Mouse (Mus musculus): ENCODE data around the gene P2ry13.

The P2ry13 gene

DNA sequence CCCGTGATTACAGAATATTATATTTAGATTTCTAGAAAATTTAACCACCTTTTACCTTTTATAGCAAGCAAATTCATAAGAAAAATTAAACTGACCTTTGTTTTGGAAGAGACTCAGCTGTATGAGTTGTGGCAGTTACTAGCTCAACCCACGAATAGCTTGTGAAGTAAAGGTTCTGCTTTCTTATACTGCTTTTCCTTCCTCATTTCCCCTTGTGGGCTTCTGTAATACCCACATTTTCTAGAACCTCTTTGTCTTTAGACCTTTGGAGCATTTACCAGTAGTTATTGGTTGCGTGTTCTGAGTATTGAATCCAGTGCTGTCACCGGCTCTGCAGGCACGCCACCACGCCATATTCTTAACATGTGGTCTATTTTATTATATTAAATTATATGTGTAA lies at the start of gene P2ry13:
Gene P2ry13 (minus strand): TSS at position 156 of the 400 bp plus-strand sequence.
- DNase-seq = no peak

DNA sequence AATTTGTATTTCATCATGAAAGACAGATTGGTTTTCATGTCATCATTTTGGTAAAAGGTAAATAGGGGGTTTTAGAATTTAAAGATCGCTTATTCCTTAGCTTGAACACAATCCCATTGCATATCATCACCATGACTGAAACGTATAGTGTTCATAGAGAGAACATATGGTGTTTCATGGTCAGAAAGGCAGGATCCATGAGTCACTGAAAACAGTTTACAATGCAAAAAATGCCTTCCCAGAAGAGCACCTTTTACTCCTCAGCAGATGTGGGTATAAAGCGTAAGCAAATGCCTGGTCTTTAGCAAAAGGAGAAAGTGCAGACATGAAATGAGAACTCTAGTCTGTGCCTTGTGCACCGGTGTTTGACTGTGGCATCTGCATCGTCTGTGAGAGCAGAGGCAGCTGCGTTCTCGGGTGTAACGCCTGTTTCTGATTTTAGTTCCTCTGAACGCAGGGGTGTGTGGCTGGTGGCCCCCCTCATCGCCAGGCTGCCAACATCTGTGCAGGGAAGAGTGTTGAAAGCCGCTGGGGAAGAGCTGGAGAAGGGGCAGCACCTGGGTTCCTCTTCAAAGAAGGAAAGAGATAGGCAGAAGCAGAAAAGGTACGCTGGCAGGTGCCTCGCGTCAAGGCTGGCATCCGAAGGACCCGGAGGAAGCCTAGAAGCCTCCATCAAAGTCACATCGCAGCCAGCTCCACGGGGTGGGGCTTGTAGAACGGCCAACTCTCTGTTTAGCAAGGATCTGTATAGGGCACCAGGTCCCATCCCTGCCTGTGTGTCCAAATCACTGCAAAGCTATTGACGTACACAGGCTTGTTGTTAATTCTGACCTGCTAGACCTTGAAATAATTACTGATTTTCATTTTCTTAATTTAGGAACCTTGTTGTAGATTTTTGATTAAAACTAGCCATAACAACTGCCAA lies 47.3 kb upstream of the P2ry13 start:
- DNase-seq = no peak

DNA sequence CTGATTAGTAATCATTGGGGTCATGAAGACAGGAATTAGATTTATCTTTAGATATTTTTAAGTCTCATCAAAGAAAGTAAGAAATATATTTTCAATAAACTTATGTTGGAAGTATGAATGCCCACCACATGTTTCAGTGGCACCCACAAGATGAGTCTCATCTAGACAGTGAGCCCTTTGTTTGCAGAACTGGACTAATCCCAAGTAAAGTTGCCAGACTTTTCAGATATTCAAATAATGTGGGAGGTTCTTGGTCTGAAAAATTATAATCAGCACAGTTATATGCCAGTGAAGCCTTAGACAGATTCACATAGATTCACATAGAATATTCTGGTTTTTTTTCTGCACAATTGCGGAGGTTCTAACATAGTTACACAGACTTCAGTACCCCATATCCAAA lies 39.8 kb upstream of the P2ry13 start:
- no peak for DNase-seq

DNA sequence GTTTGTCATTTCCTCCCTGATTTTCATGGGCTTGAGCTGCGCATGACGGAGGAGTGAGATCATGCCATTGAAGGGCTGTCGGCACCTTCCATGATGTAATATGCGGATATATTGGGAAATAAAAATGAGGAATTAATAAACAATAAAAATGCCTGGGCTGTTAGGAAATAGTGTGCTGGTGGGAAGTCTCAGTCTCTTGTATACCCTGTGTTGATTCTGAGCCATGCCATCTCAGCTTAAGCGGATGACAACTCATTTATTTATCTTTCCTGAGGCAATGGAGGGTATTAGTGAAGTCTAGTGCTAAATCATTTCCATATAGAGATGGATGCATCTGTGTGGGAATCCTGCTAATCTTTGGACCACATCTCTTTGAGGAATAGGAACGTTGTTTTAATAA lies 37.3 kb upstream of the P2ry13 start:
- DNase-seq = no peak

DNA sequence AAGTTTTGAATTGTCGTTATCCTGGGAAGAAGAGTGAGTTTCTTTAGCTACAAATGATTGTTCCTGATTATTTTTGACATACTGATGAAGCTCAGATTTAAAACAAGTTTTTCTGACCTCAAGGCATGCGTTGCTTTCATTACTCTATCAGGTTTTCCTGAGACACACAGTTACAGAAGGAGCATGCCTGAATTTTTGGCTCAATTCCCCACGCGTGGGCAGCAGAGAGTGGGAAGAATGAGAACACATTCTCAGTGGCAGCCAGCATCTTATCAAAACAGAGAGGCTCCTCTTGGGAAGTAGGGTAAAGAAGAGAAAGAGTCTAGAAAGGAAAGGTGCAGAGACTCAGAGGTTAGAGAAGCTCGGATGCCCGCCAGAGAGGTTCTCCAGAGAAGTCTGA lies 32.7 kb upstream of the P2ry13 start:
- no peak for DNase-seq

DNA sequence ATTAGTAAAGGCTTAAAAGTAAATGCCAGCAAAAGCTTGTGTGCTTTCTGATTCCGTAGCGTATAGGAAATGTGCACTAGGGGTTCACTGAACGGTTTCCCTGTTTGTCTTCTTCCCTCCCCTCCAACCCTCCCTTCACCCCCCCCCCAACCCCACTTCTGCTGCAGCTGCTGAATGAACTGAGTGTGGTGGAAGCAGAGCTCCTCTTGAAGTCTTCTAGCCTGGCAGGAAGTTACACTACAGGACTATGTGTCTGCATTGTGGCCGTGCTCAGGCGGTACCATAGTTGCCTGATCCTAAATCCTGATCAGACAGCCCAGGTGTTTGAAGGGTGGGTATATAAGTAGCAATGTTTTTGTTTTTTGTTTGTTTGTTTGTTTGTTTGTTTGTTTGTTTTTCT lies 24.2 kb upstream of the P2ry13 start:
- no peak for DNase-seq

DNA sequence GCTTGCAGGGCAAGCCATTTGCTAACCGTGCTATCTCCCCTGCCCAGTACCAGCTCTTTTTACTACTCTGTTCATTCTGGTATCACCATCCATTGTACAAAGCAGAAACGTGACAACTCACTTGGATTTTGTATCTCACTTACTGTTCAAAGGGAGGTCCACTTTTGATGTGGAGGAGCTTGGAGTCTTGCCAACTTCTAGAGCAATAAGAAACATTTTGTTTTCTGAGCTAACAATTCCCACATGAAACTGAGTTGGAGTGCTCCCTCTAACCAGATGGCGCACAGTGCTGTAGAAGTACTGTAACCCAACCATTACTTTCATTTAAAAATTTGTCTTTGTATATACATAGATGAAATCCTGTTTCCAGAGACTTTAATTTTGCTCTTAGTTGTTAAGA lies 20.2 kb upstream of the P2ry13 start:
- no peak for DNase-seq

DNA sequence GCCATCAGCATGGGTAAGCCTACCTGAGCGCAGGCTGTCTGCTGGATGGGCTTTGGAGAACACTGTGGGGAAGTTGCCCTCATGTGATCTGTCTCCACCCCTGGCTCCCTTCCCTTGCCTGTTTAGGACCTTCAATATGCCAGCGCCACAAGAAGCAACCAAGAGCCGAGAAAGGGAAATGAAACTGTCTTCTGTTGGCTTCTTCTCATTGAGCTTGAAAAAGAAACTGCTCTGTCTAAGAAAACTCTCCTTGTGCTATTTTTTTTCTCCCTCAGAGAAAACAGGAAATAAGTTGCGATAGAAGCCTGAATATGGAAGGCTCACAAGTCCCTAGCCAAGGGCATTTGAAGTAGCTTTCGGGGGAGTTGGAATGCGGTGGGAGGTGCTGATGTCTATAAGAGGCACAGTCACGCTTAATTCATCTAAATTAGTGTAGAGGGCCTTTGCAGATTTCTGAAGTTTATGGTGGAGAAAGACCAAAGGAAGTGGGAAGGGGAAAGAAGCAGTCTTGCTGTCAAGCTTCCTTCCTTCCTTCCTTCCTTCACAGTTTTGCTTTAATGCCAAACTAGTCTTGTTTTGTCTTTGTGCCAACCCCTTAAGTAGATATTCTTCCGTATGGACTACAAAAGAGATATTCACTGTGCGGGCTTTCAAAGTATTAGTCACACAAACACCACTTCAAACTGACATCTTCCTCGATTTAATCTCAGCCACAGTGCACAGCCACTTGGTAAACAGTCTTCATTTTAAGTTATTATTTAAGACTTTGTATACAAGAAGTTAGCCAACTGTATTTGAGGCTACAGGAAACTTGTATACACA lies 18.3 kb upstream of the P2ry13 start:
- peak; percentile 31 for DNase-seq

DNA sequence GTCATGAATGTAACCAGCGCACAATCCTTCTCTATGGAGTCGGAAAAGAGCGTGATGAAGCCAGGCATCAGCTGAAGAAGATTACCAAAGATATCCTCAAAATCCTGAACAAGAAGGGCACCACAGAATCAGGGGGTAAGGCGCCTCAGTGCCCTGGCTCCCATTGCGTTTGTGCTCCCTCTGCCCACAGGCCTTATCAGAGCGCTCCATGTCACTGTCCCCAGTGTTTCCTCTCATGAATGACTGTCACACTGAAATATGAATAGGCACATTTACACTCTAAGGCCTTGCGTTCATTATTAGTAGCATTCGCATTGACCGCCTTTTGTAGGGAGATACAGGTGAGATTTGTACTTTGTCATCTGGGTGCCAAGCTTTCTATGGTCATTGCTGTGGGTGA lies 17.0 kb upstream of the P2ry13 start:
- DNase-seq = no peak

DNA sequence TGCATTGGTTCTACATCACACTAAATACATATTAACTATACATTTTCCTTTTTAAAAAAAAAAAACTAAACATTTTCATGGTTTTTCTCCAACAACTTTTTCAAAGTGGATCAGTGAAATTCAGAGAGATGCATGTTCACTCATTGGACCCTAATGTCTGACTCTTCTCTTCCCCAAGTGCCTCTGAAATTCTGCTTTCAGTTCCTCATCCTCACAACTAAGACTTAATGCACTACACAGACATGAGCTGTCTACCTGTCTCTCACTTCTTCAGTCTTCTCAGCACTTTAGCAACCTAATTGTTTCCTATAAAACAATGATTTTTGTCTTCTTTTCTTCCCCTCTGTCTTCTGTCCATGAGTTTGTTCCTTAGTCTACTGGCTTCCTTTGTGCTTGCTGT lies 14.7 kb upstream of the P2ry13 start:
- DNase-seq = no peak

DNA sequence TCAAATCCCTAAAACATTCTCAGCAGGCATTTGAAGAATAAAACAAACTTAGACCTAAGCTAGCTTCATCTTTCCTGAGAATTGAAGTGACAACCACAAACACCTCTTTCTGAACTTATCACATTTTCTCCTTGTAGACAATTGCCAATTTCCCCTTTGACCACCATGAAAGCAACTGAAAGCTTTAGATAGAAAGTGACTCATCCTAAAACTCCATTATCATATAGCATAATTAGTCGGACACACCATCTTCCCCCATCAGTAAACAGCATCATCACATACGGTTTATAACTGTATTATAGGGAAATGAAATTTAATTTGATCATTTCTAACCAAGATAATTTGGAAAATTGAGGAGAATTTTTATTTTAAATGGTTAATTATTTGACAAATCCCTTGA lies 11.6 kb upstream of the P2ry13 start:
- no peak for DNase-seq

DNA sequence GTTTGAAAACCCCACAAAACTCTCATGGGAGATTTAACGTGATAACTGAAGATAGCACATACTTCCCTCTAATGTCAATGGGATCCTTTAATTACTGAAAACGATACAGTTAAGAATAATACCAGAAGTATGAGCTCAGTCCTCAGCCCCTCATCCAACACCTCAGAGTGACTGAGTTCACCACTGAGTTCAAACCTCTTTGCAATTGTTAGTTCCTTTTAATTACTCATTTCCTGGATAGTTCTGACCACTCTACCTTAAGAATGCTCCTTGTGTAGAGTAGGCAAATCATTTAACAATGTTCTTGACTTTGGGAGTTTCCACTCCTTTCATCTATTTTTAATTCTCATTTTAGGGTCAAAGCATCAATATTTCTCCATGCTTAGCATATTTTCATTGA lies 8.6 kb upstream of the P2ry13 start:
- DNase-seq = no peak

DNA sequence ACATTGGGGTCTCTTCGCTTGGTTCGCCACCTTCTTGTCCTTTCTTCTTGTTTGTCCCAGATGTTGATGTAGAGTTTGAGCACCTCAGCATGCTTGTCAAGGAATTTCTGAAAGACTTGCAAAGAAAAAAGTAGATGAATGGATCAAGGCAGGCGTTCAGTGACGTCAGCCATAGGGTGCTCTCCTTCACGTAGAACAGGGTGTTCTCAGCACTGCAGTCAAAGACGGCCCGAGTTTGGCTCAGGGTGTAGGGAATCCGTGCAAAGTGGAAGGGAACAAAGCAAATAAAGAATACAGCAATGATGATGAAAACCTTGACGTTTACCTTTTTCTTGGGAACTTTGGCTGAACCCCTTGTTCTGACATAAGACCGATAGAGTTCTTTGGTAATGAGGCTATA lies 6.5 kb upstream of the P2ry13 start:
- DNase-seq = no peak

DNA sequence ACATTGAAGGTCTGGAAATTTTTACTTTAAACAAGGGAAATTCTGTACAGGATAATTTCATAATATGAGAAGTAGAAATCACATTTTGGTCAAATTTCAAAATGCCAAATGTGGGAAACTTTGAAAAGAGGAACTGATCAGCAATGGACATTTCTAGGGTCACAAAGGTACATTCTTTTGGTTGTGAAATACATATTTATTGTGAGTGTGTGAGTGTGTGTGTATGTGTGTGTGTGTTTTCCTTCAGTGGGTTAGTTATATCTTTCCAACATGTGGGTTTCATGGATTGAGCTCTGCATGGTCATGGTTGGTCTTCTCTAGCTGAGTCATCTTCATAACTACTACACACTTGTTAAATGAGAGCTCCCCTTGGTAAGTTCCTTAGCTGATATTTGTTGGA lies 1.7 kb upstream of the P2ry13 start:
- DNase-seq = no peak

DNA sequence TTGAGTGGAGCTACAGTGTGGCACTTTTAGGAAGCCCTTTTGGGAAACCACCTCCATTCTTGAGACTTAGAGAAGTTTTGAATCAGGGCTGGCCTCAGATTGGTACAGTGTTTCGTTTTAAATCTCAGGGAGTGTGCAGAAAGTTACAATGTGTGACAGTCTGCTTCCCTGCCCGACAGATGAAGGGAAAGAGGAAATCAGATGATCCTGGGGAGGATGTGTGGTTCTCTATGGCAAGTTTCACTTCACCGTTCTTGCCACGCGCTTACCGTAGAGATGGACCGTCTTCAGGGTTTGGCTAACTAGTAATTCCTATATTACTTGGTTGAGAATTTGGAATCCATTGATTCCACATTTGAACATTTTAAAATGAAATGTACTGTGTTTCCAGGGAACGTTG lies 1.1 kb upstream of the P2ry13 start:
- no peak for DNase-seq

DNA sequence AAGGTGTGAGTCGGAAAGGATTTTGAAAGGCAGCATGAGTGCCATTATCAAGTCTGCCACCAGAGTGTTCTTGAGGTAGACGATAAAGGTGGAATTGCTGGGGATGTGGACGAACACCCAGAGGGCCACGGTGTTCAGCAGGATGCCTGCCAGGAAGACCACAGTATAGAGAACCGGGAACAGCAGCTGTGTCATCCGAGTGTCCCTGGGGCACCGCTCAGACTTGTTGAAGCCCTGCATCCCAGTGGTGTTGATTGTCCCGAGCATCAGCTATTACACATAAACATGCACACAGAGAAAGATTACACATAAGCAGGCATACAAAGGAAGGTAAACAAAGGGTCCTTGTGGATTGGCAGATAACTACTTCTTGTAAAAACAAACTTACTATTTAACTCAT lies 593 bp downstream of the P2ry13 start:
- DNase-seq = no peak

DNA sequence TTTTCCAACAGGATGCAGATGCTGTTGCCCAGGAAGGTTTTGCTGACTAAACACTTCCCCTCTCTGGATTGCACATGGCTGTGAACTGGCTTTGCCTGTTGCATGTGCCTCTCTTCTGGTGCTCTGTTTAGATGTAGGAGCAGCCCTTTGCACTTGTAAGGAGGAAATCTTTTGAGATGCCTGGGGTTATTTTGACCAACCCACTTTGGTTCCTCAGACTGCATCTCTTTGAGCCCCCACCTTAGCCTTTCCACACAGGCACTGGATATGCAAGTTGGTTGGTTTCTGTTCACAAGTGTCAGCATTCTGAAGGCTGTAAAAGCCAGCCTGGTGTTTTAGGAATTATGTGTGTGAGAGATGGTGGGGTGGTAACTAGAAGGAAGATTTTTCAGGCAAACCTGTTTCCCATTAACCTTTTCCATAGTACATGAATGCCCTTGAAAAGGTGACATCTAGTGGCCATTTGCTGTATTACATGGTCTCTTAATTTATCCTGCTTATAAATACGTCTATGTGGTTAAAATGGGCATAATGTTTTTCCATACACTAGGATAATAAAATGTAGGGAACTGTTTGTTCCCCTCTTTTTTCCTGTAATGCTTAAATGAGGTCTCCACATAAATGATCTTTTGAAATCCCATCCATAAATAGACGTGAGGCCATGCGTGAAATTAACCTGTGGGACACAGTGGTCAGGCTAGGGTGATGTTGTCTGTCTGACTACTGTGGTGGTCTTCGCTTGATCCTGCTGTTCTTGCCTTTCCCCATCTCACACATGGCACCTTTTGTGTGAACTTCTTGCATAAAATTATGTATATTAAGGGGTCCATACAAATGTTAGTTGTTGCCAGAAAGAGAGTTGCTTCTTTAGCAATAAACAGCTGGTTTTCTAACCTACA lies 1.8 kb downstream of the P2ry13 start:
- peak; percentile 58 for DNase-seq

DNA sequence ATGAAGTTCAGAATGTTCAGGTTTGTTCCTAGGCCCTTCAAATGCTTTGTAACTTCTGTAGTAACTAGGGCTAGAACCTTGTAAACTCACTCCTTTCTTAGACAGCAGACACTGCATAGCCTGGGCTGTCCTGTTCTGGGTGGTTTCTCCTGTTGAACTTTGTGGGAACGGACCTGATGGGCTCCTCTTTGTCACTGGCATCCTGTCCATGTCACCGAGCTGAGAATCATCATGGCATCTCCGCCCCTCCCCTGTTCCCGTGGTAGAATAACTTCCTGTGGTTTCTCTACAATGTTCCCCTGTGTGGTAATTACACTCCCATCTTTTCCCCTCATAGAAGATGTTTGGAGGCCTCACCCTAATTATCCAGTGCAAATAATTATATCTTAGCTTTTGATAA lies 4.7 kb downstream of the P2ry13 start:
- DNase-seq = no peak

DNA sequence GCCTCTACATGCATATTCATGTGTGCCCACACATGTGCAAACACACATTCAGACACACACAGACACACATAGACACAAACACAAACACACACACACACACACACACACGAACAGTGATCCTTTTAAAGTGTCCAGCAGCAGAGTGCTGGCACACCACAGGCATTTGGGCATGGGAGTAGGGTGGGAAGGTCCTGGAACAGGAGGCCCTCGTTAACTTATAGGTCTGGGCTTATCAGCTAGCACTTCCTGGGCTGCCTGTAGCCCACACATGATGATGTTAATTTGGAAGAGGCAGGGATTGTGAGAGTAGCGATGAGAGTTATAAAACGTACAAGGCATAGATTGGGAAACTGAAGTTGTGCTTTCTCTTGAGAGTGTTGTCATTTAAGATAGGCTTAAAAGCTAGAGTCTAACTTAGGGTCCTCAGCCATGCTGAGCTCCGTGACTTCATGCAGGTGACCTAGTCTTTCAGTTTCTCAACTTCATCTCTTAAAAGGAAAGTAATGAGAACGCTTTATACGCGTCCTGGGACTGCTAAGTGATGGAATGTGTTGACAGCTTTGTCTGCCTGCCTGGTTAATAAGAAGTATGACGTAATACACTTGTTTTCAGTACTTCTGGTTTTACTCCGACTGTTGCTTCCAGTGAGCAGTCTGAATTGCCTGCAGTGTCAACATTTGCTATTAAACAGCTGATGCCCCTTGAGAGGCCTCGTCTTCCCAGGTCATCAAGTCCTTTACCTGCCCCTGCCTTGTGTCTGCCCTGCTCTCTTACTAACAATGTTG lies 5.8 kb downstream of the P2ry13 start:
- DNase-seq = no peak

DNA sequence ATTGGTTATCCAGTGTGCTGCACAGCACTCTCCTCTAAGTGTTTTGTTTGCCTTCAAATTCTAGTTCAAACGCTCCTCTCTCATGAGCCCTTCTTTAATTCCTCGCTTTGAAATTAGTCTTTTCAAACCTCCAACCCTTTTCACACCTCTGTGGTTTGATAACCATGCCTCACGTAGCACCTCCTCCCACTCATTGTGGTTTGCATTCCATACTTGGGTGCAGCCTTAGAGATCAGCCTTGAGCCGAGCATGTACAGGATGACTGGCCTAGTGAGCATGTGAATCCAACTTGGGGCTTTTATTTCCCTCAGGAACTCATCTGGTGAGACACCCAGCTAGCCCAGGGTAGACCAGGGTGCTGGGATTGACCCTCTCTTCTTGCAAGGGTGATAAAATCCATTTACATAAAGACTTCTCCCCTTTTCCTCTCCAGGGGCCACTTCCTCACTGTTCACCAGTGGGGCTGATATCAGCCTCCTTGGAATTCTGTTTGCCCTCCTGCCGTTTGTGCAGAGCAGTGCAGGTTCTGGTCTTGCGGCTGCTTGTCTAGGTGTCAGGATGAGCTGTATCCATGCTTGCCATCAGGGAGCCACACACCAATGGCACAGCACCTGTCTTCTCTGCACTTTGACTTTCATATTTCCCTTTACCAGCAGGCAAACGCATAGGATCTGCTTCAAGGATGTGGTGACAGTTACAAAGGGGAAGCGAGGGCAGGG lies 6.7 kb downstream of the P2ry13 start:
- DNase-seq = no peak

DNA sequence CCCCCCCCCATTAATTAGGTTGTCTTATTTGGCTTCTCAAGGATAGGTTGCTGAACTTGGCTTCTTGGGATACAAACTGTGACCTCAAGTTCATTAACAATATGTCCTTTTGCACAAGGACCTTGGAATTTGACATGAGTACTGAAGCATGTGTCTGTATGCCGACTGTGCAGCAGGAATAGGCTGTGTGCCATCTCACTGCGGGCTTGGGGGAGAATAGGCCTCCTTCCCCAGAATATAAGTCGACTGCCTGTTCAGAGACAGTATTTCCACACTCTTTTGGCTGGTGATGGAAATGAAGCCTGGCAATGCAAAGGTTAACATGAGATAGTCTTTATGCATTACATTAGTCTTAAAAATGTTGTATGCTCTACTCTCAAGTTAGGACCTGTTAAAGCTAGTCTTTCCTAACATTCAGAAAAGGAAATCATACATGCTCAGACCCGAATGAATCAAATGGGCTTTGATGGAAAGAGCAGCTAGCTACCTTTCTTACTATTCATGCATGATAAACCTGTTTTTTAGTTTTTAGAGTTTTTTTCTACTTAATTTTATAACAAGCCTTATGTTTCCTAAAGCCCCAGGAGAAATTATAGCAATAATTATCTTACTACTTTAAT lies 13.2 kb downstream of the P2ry13 start:
- no peak for DNase-seq

Data from kidney, postnatal 14 days (tissue).